Mouse (Mus musculus): ENCODE results near the gene Lmo2.

GRCm38 (mm10) chr2:103992162-103992561 lies 34.4 kb downstream of the Lmo2 start:
- TF ChIP-seq CTCF (IDR thresholded peaks at IDR 0.05; ENCODE audit: low read depth) (no peak), EP300 (IDR thresholded peaks at IDR 0.05; ENCODE audit: low read depth) (no peak)

All from liver, embryonic 14.5 days (tissue).